Mouse (Mus musculus) urinary bladder, adult 2 months (tissue): ENCODE results near the gene Sync. TPM values are rescaled to one million over a fixed set of nuclear protein-coding genes. Genes with fewer than 3 reads are reported as not detected.
A peak's percentile ranks its signal among the peaks of the same experiment; 100 is the strongest.

Experiments
- DNase-seq: peaks from one replicate; pipeline ENCODE4 v3.0.0; 2022; ENCODE audit warnings: low spot score
- polyA plus RNA-seq: library from polyadenylated mRNA; depleted of rRNA; stranded (reverse); fragments of >200 nt; gene quantifications from 2 replicates; pipeline ENCODE4 v1.2.3, GENCODE M21; 2012

Sync gene
- polyA plus RNA-seq, 1 experiment = 3.1 TPM

- DNase-seq = no peak
These were observed 24.0 kb upstream of the Sync start for GRCm38 (mm10) chr4:129263225-129264021.

DNA sequence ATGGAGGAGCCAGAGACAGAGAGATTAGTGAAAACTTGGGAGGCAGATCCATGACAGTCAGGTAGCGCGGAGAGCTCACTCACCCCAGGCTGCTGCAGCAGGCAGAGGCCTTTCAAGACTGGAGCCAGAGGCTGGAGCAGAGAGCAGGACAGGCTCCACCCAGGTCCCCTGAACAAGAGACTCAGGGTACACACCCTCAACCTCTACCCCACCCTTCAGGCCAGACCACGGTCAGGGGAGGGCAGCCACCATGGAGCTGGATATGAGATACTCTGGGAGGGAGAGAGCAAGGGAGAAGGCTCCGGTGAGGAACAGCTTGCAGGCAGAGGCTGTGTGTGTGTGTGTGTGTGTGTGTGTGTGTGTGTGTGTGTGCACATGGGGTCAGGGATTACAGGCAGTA, 21.2 kb upstream of the Sync start:
- no peak for DNase-seq

- no peak for DNase-seq
These were observed 20.6 kb upstream of the Sync start for GRCm38 (mm10) chr4:129266821-129267220.

DNA sequence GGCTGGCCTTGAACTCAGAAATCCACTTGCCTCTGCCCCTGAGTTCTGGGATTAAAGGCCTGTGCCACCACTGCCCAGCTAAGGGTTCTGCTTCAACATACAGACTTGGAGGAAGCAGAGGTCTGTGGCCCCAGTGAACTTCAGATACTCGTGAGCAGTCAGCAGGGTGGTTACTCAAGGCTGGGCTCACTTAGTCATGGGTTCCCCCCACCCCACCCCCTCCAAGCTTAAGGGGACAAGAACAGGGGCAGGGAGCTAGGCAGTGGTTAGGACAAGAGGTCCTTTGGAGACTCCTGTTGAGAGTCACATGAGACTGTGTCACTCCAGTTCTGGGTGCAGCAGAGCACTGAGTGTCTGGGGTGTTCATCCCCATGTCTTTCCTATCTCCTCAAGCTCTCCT, 18.7 kb upstream of the Sync start:
- no peak for DNase-seq

GRCm38 (mm10) chr4:129271991-129272755, 15.2 kb upstream of the Sync start:
- DNase-seq = peak; percentile 42

DNA sequence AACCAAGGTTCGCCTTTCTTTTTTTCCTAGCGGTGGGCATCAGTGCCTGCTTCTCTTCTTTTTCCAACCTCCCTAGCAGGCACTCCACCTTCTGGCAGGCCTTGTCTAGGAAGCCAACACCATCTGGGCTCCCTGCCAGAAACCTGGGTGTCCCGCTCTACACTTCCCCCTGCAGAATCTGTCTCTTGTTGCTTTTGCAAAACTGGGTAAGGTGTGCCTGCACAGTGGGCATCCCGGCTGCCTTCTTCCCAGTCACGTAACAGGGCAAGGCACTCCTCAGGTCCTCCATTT, 14.7 kb upstream of the Sync start:
- DNase-seq = peak; percentile 51

DNA sequence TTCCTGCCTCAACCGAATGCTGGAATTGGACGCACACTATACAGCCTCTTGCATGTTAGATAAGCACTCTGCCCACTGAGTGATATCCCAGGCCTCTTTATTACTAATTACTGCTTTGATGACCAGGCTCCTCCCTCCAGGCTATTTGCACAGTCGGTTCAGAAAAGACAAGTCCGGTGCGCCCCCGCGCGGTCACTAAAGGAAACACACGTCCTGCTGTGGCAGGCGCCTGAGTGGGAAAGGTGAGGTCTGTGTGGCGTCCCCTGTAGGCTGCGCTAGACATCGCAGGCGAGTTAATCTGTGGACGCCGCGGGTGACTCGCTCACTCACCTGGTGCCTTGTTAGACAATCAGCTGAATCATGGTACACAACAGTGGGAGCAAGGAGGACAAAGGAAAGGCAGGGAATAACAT, 11.0 kb upstream of the Sync start:
- DNase-seq = peak; percentile 95

- DNase-seq = no peak
These were observed 4.6 kb upstream of the Sync start for GRCm38 (mm10) chr4:129282786-129283185.

GRCm38 (mm10) chr4:129283226-129283625, 4.2 kb upstream of the Sync start:
- DNase-seq = no peak

GRCm38 (mm10) chr4:129284685-129285084, 2.7 kb upstream of the Sync start:
- DNase-seq = no peak

GRCm38 (mm10) chr4:129286001-129286682, 1.3 kb upstream of the Sync start:
- DNase-seq = no peak

GRCm38 (mm10) chr4:129286683-129287471, 540 bp upstream of the Sync start:
- no peak for DNase-seq

GRCm38 (mm10) chr4:129288067-129288466, 650 bp downstream of the Sync start:
- no peak for DNase-seq

DNA sequence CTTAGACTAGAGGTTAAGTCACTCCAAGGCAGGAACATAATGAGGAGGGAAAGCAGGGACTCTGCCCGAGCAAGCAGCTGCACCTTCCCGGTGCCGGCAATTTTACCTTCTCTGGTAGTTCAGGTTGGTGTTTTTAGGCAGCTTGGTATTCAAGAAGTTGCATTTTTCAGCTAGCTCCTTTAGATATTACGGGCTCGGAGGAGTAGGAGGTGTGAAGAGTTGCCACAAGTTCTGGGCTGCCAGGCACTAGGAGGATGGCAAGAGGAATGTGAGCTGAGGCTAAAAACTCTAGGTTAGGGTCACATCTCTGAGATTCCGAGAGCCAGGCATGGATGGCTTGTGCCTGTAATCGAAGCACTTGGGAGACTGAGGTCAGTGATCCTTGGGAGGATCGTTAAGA, 2.3 kb downstream of the Sync start:
- no peak for DNase-seq

DNA sequence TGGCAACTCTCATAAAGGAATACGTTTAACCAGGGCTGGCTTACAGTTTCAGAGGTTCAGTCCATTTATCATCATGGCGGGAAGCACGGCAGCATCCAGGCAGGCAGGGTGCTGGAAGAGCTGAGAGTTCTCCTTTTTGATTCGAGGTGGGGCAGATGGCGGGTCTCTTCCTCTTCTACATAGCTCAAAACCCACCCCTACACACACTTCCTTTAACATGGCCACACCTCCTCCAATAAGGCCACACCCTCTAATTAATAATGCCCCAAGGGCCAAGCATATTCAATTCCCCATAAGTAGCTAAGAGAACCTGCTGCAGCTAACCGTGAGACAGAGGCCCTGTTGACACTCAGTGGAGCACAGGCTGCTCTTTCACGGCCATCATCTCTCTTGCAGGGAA, 5.4 kb downstream of the Sync start:
- no peak for DNase-seq

- no peak for DNase-seq
These were observed 6.3 kb downstream of the Sync start for GRCm38 (mm10) chr4:129293702-129294101.

- no peak for DNase-seq
These were observed 7.8 kb downstream of the Sync start for GRCm38 (mm10) chr4:129295188-129295587.

GRCm38 (mm10) chr4:129296066-129296465, 8.6 kb downstream of the Sync start:
- no peak for DNase-seq

DNA sequence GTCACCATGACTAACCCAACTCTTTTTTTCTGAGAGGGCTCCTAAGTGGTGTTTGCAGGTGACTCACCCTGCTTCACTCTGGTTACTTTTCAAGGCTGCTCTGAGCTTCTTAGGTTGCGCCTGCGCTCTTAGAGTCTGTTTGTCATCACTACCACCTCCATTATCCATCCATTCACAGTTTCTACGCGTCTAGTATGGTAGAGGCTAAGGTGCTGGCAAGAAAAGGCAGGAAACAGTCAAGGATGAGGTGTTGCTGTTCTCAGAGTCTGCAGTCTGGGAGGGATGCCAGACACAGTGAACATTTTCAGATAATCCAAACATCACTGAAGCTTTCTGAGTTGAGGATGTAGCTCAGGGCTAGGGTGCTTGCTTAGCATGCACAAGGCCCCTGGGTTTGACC, 10.3 kb downstream of the Sync start:
- DNase-seq = no peak

- no peak for DNase-seq
These were observed 11.7 kb downstream of the Sync start for GRCm38 (mm10) chr4:129299121-129299520.

DNA sequence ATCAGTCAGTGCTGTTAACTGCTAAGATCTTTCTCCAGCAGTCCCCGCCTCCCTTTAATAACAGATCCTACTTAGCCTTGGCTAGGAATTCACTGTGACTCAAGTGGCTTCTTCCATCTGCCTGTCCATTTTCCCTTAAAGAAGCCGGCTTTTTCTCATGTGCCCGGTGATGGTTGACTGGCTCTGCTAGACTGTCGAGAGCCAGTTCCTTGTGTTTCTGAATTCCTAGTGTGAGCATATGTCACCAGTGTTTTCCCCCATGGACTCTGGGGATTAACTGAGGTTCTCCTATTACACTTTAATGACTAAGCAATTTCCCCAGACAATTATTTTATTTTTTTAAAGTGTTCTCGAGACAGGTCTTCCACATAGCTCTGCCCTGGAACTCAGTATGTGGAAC, 16.0 kb downstream of the Sync start:
- no peak for DNase-seq

GRCm38 (mm10) chr4:129303816-129304215, 16.4 kb downstream of the Sync start:
- no peak for DNase-seq
